Mouse (Mus musculus) spleen, adult 12 weeks (tissue): Measurements from ENCODE around the gene Myo1b.

ENCODE experiments used
- DNase-seq: peaks from one replicate; pipeline ENCODE4 v3.0.0; 2022; ENCODE audit warnings: low spot score

The Myo1b gene

DNA sequence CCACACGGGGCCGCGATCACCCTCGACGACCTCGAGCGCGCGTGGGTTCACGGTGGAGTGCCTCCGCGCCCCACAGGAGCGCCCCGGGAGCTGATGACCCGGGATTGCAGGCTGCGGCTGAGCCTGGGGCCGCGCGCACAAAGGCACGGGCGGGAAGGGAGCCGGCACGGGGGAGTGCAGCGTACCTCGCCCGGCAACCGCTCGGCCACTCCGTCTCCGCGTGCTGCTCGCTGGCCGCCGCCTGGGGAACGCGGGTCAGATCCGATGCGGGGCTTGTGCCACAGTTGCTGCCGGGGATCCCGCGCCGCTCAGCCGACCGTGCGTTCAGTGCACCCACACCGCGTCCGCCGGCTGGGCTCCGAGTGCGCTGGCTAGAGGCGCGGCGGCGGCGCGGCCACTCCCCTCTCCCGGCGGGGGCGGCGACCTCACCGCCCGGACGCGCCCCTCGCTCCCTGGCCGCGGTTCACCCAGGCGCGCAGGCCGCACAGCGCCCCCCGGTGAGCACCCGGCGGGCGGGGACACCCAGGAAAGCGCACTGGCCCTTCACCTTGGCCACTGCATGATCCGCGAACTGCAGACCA is at the start of gene Myo1b:
Gene Myo1b (minus strand): TSS at position 496 of the 581 bp plus-strand sequence.
- no peak for DNase-seq

DNA sequence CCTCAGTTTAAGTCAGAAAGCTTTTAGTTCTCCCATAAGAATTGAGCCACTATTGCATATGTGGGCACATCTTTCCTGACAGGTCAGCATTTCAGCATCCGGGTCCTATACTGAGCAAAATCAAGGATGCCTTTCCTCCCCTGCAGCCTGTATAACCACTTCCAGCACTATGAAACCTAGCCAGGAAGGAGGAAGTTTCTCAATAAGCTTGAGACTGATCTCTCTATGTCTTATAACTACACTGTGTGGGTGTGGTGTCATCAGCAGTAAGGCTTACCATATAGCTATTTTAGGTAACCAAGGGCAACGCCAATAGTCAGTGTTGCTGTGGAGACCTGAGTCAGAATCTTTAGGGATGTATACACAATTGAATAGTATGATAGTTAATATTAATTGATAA is 48.8 kb upstream of the Myo1b start:
- DNase-seq: no peak

DNA sequence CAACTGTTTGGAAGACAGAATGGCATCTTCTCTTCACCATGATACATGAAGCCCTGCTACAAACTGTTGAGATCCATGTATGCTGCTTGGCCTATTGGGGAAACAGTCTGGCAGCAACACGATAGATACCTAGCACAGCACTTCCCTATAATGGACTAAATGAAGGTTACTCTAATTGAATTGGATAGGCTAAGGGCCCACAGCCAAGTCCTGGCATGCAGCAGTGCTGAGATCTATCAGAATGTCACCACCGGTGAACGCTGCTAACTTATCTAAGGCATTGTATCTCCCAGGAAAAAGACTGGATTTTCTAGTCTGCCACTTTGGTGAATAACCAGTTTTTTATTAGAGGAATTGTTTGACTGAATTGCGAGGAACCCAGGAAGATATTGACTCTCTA is 31.2 kb upstream of the Myo1b start:
- DNase-seq: no peak

- no peak for DNase-seq
These were observed 28.9 kb upstream of the Myo1b start for GRCm38 (mm10) chr1:51944755-51945154.

GRCm38 (mm10) chr1:51938357-51938756 is 22.5 kb upstream of the Myo1b start:
- no peak for DNase-seq

GRCm38 (mm10) chr1:51935006-51935405 is 19.1 kb upstream of the Myo1b start:
- DNase-seq: no peak

DNA sequence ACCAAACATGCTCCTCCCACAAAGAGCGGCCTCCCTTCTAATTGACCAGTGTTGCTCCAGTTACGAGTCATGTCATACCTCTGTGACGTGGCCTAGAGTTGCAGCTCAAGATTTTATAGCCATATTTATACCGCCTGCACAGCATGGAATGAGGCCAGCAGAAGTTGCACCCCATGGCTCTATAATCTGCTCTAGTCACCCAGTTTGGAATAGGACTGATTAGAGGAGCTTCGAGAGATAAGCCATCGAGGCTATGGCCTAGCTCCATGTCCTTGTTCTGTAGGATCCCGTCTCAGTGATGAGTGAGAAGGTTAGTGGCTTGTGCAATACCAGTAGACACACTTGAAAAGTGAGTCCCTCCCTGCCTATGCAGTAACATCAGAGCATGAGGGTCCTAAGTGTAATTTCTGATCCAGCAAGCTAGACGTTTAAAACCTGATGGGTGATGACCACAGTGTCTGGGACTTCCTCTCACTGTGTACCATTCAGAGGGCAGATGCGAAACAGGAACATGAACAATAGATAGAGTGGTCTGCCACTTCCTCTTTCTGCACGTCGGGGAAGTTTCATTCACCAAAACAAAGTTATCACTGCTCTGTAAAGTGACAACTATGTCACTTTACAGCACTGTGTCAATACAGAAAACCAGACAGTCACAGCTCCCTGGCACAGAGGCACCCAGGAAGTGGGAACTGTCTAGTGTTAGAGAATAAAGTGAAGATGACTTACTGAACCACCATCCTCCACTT is 18.5 kb upstream of the Myo1b start:
- DNase-seq: peak; percentile 7

- no peak for DNase-seq
These were observed 17.0 kb upstream of the Myo1b start for GRCm38 (mm10) chr1:51932826-51933225.

DNA sequence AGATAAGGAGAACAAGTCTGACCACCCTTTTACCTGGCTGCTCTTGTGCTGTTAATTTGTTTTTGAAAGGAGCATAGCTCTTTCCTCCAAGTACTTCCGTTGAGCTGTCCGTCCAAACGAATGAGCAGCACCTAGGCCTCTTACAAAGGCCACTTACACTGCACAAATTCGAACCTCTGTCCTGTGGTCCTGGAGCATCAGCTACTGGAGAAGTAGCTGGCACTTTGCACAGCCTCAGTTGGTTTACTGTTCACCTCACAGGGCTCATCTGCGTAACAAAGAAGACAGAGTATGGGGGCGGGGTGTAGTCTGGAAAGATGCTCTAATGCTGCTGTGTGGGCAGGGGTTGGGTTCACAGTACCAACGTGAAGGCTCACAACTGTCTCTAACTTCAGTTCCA is 15.7 kb upstream of the Myo1b start:
- DNase-seq: no peak

DNA sequence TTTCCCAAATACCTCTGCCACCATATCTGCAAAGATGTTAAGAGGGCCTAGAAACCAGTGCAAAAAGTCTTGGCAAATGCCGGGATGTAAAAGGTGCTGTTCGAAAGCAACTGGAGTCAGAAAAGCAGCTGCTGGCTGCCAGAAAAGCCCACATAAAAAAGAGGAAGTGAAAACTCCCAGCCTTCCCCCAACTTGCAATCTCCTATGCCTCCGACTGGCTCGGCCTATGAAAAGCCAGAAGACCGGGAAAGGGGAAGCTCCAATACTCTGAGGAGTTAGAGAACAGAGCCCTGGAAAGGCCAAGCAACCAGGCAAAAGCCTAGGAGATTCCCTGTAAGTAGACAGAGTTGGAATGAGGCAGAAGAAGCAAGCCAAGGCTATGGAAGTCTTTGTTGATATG is 14.7 kb upstream of the Myo1b start:
- no peak for DNase-seq

GRCm38 (mm10) chr1:51929557-51929956 is 13.7 kb upstream of the Myo1b start:
- DNase-seq: no peak

DNA sequence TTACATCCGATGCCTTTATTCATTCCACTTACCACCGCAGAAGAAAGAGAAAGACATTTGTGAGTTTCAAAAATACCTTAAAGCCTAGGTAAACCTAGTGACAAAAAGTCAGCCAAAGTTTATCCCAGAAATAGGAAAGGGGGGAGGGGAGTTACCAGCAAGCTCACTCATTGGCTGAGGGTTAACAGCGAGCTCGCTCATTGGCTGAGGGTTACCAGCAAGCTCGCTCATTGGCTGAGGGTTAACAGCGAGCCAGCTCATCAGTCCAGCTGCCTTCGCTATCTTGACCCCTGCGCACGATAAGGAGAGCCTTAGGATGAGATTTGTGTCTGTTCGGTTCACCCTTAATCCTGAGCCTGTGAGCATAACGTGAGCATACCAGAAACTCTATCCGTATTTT is 6.9 kb upstream of the Myo1b start:
- no peak for DNase-seq

GRCm38 (mm10) chr1:51916276-51916675 is 405 bp upstream of the Myo1b start:
- DNase-seq: no peak

DNA sequence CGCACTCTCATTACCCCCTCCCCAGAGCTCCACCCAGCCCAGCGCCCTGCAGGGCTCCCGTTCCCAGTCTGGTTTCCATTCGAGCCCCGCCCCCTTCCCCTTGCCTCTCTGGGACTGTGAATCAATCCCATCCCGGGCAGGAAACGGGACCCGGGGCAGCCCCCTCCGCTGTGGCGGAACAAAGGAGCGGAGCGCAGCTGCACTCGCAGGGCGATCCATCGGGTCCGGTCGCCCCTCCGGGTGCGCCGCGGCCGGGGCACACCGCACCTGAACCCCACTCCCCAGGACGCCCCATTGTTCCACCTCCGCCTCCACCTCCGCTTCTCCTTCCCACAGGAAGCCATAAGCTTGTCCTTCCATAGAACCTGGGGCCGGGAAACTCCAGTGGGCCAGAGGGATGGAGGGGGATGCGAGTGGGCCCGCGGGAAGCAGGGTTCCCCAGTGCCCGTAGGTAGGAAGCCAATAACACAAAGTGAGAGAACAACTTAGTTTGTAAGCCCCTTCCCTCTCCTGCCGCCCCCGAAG is 758 bp downstream of the Myo1b start:
- DNase-seq: no peak

DNA sequence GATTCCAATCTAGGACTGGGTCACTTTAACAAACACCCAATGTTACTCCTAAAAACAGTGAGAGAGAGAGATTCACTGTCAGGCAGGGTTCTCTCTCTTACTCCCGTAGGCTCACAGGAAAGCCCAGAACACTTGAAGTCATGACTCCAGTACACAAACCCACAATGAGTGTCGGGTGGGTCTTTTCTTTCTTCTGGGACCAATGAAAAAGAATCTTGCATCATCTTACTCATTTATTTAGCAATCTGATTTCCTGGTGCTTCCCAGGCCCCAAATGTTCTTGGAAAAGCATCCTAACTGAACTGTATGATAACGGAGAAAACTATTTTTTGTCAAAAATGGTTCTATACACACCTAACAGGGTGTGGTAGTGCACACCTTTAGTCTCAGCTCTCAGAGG is 1.8 kb downstream of the Myo1b start:
- no peak for DNase-seq

GRCm38 (mm10) chr1:51913071-51913814 is 2.6 kb downstream of the Myo1b start:
- DNase-seq: no peak

DNA sequence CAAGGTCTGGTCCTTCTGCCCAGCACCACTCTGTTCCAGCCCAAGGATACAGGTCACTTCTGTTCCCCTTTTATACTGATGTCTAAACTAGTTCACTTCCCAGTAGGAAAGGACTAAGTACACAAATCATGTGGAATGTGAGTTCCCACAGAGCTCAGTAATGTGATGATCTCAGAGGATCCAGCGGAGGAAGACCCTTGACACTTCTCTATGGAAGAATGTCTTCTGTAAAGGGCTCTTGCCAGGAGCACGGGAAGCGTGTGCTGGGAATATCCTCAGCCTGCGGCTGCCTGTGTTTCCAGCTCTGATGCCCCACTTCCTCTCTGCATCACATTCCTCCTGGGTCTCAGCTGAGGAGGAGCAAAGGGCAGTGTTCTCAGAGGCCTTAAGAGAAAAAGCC is 4.5 kb downstream of the Myo1b start:
- DNase-seq: no peak

GRCm38 (mm10) chr1:51909204-51909603 is 6.7 kb downstream of the Myo1b start:
- no peak for DNase-seq

- no peak for DNase-seq
These were observed 8.1 kb downstream of the Myo1b start for GRCm38 (mm10) chr1:51907821-51908220.

GRCm38 (mm10) chr1:51906206-51906906 is 9.5 kb downstream of the Myo1b start:
- DNase-seq: no peak

GRCm38 (mm10) chr1:51905073-51905472 is 10.8 kb downstream of the Myo1b start:
- no peak for DNase-seq

GRCm38 (mm10) chr1:51897160-51897572 is 18.7 kb downstream of the Myo1b start:
- DNase-seq: no peak
